Mouse (Mus musculus) neural tube, embryonic 10.5 days (tissue): ENCODE results near the gene Ano2.

Experiments used
- DNase-seq: peaks from one replicate; pipeline ENCODE4 v3.0.0-alpha.2; 2017; ENCODE audit warnings: low spot score; ENCODE audit errors: extremely low spot score

Ano2 gene

GRCm38 (mm10) chr6:126048206-126048605 is 358.0 kb downstream of the Ano2 start:
- DNase-seq: no peak

DNA sequence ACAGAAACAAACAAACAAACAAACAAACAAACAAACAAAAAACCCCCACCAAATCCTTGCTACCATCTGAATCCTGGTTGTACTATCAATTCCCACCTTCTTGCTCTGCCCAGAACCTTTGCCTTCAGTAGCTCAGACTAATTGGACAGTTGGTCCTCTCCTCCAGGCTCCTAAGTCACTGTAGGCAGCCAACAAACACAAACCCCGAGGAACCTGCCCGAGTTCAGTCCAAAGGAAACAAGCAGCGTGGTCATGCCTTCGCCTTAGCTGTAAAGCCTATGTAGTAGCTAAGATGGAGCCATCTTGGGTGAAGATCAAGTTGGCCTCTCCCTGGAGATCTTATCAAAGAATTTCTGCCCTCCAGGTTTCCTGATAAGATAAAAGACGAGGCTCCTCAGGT is 362.9 kb downstream of the Ano2 start:
- DNase-seq: no peak

GRCm38 (mm10) chr6:126057706-126058105 is 367.5 kb downstream of the Ano2 start:
- DNase-seq: no peak

DNA sequence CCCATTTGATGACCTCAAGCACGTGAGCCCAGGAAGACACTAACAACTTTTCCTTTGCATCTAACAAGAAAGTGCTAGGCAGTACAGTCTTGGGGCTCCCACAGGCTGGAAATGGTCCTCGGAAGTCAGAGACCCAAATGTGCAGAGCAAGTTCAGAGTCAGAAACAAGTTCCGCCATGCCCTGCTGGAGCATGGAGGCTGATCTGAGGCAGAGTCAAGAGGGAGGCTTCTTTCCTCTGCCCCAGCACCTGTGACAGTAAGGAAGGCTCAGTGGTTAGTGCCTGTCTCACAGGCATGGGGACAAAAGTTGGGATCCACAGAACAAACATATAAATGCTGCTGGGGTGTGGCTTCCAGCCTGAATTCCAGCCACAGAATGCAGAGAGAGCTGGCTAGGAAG is 390.3 kb downstream of the Ano2 start:
- DNase-seq: no peak

DNA sequence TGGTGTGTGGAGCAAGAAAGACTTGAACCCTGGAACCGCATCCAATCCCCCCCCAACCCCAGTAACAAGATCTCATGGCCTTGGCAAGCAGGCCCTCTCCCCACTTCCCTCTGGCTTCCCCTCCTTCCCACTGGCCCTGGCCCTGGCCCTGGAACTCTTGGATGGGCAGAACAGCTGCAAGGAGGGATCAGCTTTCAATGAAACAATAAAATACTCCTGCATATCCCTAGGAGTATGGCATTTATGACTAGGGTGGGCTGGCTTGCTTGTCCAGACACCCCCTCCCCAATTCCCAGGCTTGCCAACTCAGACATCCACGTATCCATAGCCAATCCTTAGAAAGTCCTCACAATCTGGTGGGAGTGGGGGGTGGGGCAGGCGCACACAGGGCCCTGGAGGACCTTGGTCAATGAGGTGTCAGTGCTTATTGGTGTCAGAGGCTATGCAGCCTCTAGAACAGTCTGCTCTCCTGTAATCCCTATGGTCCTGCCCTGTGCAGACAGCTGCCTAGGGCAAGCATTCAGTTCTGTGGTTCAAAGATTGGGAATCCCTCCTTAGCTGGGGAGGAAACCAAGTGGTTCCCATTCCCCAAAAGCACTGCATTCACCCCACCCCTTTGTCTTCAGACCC is 396.2 kb downstream of the Ano2 start:
- DNase-seq: peak; percentile 24

- no peak for DNase-seq
Observed at GRCm38 (mm10) chr6:126088489-126089265, 398.5 kb downstream of the Ano2 start.
